Mouse (Mus musculus) liver (tissue): ENCODE data around the gene Cers6.

Source experiments
- DNase-seq: peaks from one replicate; pipeline ENCODE4 v3.0.0-alpha.2; 2020; ENCODE audit warnings: mixed read lengths

Gene Cers6

DNA sequence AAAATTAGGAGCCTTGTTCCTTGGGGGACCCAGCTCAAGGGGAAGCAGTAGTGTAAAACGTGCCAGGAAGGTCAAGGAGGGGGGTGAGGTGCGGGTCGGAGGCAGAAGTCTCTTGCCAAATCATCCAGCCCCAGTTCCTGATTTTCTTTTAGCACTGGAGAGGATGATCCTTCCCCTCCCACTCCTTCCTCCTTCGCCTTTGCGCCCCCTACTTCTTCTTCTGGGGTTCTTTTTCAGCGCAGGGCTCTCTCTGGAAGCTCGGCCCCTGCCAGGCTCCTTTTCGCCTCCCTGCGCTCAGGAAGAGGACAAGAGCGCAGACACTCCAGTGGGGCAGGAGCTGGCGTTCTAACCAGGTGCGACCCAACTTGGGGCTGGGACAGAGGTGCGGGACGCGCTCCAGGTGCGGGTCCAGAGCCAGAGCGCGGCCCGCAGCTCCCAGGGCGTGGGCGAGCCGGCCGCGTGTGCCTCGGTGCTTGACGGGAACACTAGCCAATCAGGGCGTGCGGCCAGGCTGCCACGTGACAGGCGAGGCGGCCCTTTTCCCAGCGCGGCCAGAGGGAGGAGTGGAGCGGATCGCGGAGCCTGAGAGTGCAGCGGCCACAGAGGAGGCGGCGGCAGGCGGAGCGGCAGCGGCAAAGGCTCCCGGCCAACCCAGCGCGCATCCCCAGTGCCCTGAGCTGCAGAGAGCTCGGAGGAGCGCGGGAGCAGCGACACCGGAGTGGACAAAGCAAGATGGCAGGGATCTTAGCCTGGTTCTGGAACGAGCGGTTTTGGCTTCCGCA, at the start of gene Cers6:
Cers6 (plus strand) TSS at position 538 of the 782 bp plus-strand sequence.
- peak; percentile 91 for DNase-seq

DNA sequence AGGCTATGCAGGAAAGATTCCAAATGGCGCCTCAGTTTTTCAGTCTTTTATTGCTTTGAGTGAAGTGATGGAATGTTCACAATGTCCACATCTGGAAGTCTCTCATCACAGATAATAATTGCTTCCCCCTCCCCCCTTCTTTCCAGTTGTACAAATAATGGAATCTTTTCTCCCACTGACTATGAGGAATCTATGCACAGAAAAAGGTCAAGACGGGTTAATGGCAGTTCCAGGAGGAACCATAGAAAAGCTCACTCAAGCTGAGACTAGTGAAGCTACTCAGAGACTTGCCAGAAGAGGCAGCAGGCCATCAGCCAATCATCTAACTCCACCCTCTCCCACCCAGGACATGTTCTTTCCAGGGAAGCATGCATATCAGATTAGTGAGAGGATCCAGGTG, 46.8 kb upstream of the Cers6 start:
- DNase-seq: no peak

DNA sequence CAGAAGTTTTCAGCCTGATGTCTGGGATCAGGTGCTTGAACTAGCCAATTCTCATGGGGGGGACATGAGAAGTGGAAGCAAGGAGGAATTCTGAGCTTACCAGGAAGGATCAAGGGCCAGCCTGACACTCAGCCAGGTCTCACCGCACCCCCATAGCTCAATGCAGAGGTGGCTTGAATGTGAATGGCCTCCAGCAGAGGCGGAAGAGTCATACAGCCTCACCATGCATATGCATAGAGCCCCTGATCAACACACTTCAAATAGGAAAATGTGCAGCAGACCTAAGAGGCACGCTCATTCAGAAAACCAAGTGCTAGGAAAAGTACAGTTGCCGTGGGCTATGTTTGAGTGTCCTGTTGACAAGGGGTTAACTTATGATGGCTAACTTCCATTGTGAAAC, 42.2 kb upstream of the Cers6 start:
- no peak for DNase-seq

DNA sequence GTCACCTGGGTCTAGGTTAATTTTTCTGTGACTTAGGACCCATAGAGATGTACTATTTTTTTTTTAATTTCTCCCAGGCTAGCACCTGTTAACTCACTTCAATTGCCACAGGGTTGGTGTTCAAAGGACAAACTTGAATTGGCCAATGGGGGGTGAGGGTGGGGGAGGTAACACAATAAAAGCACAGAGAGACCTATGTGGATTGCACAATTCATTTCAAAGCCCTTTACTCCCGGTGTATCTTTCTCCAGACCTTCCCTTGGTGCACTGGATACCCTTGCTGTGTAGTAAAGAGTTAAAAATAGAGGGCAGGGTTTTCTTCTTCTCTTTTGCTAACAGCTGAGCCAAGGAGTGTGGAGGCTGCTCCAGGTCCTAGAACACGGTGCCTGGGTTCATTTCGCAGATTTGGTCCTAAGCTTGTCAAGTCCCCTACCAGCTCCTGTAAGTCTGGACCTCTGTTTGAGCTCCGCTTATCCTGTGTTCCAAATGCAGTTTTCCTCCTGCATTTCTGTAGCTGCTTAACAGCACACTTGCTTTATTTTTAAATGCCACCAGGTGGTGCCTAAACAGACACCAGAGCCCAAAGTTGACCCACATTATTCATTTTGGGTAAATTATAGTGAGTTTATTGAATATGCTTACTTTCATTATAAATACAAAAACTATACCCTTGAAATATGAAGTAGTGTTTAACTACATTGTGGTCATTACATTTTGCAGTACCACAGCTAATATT, 38.9 kb upstream of the Cers6 start:
- peak; percentile 8 for DNase-seq

DNA sequence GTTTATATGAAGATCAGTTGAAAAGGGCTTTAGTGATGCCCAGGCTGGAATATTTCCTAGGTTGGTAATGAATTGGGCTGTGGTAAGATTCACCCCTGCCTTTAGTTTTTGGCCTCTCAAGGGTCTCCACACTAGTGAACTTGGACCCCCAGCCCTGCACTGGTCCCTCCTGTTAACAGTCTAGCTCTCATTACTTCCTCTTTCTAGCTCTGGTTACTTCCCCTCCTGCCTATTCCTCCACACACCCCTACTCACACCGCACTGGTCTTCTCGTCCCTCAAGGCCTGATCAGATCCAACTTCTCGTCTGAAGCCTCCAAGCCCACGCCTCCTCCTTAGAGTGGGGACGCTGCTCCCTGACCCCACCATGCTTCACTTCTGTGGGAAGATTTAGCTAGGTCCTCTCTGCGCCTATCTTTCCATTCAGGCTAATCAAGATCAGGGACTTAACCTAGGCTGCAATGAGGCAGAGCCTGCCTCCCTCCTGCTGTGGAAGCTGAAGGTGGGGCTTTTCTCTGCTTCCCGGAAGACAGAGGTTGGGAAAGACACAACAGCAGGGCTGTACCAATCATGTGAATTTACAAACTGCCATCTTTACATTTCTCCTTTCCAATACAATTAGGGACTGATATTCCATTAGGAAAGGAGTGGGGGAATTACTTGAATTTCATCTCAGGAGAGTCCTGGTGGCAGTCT, 35.8 kb upstream of the Cers6 start:
- DNase-seq: peak; percentile 15

DNA sequence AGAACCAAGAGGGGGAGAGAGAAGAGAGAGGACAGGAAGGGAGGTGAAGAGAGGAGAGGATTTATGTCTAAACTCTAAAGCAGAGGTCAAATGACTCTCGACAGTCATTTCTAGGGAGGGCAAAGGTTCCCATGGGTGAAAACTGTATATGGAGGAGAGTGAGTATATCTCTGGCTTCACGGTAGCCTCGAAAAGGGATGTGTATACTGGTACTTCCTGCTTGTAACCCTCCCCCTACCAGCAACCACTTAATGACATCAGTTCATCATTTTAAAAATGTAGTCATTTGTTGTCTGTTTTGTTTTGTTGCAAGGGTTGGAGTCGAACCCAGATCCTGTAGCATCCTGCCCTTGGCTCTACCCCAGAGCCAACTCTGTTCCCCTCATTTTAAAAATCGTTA, 17.9 kb upstream of the Cers6 start:
- DNase-seq: no peak

DNA sequence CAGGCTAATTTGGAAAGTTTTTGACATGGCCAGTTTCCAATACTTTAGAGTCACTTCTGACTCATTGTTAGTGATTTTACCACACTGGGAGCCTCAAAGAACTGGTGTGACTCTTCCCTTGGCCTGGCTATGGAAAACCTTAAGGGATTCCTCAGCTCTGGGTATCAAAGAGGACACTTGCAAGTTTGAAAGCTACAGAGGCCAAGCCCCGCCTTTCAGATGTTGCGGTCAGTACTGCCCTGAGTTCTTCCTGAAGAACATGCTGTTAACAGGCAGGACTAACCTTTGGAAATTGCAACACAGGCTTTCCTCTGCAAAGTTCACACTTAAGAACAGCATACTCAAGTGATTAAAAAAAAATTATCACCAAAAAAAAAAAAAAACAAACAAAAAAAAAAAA, 16.7 kb upstream of the Cers6 start:
- DNase-seq: no peak

DNA sequence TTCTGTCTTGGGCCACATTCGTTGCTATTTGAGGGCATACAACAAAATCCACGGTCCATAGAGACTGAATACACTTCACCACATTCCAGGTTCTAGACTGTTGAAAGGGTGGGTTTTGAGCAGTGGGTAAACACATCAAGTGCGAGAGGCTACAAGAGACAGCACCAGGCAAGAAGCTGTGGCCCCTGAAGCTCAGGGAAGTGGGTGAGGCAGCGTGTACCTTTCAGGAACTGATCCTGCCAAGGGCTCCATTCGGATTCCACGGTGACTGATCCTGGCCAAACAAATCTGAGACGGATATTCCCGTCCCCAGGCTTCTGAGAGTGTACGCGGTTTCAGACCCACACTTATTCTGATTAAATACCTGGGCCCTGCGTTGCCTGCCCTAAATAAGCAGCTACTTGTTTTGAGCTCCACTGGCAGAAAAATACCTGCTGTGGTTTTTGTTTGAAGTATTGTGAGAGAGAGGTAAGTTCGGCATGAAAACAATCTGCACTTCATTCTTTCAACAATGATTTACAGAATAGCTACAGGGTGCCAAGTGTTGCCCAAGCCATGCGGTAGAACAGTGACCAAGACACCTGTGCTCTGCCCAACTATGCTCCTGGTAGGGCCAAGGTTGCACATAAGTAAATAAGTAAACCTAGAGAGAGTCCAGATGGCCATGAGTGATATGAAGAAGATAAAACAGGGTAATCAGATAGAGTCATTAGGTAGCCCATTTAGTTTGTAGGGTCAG, 16.1 kb upstream of the Cers6 start:
- DNase-seq: no peak

DNA sequence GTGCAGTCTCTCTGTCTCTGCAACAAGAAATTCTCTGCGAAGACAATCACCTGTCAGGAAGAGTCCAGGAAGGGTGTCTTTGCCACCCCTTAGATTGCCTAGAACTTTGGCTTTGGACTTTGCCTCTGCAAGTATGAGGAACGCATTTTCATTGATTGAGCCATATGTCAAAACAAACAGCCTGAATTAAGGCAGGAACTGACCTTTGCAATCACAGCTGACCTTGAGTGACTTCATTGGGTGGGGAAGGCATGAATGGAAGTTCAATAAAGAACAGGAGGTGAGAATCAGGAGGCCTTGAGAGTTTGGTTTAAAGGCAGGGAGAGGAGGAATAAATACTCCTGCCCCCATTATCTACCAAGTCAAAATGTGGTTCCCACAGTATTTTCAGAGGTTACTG, 850 bp upstream of the Cers6 start:
- no peak for DNase-seq

DNA sequence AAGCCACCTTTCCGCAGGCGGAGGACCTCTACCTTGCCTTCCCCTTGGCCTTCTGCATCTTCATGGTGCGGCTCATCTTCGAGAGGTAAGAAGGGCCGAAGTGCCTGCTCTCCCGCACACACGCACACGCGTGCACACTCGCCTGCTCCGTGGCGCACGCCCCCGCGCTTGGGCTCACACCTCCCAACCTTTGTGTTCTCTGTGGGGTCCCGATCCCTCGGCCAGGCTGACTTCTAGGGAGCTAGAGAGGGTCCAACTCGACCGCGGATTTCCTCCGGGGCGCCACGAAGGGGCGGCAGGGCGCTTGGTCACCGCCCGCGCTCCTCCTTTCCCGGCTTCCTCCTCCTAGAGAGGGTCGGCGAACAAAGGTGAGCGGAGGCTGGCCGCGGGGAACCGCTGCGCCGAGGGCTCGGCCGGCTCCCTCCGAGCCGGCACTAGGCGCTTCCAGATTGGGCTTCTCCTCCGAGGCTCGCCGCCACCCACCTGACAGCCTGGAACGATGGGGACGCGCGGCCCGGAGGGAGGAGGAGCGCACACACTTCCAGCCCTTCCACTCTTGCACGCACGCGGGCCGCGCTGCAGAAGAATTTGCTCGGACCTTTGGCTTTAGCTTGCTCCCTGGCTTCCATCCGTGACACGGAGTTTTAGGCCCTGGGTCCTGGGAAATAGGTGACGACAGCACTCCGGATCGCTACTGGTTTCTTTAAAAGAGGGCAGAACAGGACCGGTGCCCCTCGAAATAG, 651 bp downstream of the Cers6 start:
- DNase-seq: peak; percentile 49

DNA sequence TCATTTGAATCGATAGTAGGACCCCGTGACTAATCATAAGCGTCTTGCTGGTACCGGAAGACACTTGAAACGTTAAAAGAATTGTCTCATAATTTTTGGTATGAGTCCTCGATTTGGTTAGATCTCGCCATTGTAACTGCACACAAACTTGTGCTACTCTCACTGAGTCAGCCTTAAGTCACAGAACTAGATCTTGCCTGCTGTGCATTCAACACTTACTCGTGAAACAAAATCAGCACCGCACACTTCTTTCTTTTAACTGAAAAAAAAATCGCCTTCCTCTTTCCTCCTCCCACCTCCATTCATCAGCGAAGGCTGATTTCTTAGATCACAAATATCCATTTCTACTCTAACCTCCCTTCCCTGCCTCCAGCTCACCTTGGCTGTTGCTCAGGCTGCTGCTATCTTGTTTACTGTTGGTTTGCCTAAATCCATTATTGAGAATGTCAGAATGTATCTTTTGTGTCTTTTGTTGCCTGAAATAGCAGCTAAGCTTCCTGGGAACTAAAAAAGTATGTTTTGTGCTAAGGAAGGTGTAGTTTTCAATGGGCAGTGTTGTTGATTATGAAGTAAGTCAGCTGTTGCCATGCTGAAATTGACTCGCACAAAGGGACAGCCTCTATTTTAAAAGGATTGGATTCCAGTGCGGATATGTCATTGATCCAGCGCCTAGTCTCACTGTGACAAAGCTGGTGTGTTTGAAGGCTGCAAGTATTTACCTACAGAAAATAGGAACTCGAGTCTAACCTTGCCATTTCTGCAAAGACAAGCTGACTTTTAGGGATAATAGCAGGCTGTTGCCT, 1.4 kb downstream of the Cers6 start:
- no peak for DNase-seq

DNA sequence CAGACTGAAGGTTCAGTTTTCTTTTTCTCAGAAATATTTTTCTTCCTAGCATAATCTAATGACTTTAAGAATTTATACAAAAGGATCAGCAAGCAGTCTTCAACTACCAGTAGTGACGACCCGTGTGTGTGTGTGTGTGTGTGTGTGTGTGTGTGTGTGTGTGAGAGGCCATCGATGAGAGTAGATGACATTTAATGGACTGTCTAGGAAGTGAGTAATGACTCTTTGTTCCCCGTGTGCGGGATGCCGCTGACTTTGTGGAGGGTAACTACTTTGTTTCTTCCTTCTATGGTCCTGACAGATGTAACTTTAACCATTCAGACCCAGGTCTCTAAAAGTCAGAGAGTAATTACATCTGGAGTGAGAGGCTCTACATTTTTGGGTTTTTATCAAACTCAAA, 2.3 kb downstream of the Cers6 start:
- no peak for DNase-seq

DNA sequence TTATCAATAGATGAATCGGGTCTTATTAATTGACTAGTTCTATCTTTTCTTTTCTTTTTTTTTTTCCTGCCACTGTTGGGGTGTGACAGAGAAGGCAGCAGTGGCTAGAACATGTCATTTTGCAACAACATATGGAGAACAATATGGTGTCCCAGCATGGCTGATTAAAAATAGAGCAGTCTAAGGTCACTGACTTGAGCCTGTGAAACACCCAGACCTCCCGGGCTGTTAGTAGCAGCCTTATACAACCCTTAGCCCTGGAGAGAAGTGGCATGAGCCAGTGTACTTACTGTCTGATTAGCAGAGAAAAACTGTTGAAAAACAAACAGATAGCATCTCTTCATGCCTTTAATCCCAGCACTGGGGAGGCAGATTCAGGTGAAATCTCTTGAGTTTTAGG, 3.1 kb downstream of the Cers6 start:
- no peak for DNase-seq

DNA sequence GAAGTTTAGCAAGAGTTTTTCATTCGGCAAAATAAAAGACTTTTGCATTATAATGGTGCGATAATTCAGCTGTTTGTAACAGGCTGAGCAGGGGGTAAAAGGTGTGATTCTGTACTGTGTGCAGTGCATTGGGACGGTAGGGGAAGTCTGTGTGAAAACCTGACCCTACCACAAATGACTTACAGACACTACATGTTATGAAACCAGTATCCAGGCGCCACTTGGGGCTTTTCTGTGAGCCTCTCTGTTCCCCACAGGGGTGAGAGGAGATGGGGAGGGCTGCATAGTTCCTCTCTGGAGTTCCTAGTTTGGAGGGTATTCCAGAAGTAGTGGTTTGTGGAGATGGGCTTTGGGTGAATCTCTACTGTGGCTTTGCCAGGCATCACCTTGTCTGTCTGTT, 5.9 kb downstream of the Cers6 start:
- no peak for DNase-seq

DNA sequence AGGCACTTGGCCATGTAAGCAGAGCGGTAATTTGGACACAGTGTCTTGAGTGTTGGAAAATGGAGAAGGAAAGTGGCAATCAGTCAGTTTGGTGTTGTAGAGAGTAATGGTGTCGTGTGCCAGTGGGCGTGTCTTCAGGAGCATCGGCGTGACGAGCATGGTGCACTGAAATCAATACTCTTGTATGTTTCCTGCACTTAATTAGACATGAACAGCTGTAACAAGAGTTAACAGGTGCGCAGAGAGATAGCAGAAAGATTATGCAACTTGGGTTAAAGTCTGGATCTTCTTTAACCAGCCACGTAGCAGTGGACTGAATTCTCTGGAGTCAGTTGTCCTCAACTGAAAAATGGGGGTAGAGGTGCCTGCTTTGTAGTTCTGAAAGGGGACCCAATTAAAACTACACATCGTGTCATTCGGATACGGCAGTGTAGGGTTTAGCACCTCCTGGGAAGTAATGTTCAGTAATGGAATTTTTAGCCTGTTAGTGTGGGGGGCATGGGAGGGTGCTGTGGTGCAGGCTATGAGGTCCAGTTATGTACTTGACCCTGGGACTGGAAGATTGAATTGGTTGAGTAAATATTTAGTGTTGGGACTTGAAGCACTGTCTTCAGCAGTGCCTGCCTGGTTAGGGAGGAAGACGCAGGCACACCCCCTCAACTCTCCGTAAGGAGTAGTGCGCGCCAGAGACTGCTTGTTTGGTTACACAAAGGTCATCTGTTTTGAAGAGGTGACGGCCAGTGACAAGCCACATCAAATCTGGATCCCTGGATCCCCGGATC, 9.9 kb downstream of the Cers6 start:
- no peak for DNase-seq

DNA sequence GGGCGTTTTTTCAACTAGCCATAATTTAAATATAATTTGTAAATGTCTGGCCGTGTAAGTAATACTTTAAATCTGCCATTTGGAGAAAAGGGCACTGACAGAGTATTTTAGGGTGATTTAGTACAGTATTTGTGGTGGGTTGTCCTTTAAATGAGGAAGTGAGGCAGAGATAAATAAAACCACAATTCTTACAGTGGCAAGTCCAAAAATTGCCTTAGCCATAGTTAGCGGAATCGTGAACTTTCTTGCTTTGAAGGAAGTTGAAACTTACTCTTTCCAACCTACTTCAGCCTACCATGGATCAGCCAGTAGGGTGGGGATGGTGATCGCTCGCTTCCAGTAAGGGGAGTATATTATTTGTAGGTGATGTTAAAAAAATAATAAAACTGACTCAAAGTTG, 11.8 kb downstream of the Cers6 start:
- no peak for DNase-seq

DNA sequence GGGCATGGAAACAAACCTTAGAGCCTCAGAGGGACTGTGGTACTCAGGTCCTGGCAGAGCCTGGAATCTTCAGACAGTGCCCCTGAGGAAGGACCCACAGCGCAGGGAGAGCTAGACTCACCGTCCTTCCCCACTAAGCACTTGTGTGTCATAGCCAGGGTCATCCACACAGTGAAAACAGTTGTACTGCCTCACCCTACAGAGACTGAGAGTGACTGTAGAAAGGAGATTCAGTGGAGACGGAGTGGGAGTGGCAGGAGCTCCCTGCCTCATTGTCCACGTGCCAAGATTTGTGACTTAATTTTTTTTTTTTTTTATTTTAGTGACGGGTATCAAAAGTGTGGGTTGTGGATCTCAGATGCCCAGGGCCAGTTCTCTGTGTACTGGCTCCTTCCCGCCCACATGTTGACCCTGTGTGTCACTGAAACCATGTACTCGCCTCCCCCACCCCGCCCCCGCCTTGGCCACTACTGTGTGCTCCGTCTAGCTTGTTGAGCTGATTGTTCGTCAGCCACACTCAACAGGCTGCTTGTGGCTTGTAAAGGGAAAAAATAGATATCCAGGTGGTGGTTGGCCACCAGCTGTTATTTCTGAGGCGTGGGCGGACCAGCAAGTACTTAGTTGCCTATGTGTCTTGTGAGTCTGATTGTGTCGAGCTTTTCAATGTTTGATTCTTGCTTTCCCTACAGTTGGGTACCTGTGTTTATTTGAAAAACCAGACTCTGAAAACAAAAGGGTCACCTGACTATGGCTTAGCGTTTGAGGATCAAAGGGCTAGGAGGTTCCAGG, 12.6 kb downstream of the Cers6 start:
- peak; percentile 20 for DNase-seq

DNA sequence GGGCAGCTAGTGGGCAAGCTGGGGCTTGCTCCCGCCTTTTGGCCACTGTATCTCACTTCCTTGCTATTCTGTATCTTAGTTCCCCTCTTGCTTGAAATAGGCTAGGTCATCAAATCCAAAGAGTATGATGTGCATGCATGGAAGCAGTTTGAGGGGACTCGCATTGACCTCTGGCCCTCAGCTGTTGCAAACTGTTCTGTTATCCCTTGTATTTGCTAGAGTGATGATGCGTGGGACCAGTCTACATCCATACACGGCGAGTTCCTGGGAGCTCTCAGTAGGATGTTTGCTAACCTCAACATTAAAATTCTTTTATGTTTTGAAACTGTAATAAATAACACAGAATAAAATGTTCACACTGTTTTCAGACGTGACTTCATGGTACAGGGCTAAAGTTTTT, 13.3 kb downstream of the Cers6 start:
- no peak for DNase-seq

DNA sequence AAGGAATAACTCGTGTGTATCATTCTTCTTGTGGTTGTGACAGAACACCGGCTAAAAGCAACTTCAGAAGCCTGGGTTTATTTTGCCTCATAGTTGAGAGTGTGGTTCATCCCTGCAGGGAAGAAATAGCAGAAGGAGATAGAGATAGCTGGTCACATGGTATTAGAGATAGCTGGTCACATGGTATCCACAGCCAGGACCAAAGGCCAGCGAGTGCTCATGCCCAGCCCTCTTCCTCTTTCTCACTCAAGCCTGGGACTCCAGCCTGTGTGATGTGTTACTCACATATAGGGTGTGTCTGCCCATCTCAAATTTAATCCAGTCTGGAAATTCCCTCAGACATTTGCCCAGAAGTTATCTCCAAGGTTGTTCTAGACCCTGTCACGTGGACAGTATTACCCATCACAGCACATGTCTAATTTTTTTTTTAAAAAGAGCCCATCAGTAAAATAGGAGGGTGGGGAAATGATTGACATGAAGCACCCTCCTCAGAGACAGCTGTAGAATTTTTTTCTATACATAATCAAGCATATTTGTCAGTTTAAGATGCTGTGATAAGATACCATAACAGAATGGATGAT, 17.9 kb downstream of the Cers6 start:
- no peak for DNase-seq

DNA sequence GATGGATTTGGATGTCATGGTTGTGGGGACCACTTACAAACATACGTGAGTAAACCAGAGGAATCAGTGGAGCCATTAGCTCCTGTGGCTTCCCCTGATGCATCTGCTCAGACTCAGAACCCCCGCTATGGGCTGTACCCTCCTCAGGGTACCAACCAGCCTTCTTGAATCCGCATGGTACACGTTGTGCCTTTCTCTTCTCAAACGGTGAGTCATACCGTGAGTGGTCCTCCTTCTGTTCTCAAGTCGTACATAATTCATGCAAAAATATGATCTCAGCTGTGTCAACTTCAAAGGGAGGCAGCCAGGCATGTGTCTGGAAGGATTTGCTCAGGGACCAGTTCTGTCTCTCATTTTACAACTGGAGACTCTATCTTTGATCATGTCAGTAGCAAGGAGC, 23.3 kb downstream of the Cers6 start:
- DNase-seq: no peak
